Mouse (Mus musculus) neural tube, embryonic 11.5 days (tissue): ENCODE results near the gene Nrip1. TPM values are rescaled to one million over a fixed set of nuclear protein-coding genes. Genes with fewer than 3 reads are reported as not detected.

Source experiments
- ATAC-seq: fragments of 200-750 bp; cut with Nextera tagmentation; 2 replicates; pipeline ENCODE4 v1.8.0; 2017; ENCODE audit warnings: moderate number of reproducible peaks, mild to moderate bottlenecking, moderate TSS enrichment, moderate library complexity; ENCODE audit not compliant: insufficient read depth, low FRiP score, low TSS enrichment
- DNase-seq: peaks from one replicate; pipeline ENCODE4 v3.0.0-alpha.2; 2015; ENCODE audit warnings: low spot score
- H3K27ac ChIP-seq: fragments of 300-500 bp; sonication (generic); 2 replicates; pipeline ENCODE4 v1.5.1; 2014; ENCODE audit warnings: low read depth, mild to moderate bottlenecking, low read length
- H3K27me3 ChIP-seq: fragments of 300-500 bp; sonication (generic); 2 replicates; pipeline ENCODE4 v1.6.1; 2014; ENCODE audit warnings: mild to moderate bottlenecking, low read length, mixed read lengths; ENCODE audit not compliant: control insufficient read depth, insufficient read depth
- H3K36me3 ChIP-seq: fragments of 300-500 bp; sonication (generic); 2 replicates; pipeline ENCODE4 v1.6.1; 2014; ENCODE audit warnings: mild to moderate bottlenecking, low read length, moderate library complexity, mixed read lengths; ENCODE audit not compliant: control insufficient read depth, insufficient read depth
- H3K4me1 ChIP-seq: fragments of 300-500 bp; sonication (generic); 2 replicates; pipeline ENCODE4 v1.6.1; 2014; ENCODE audit warnings: low read length, mixed read lengths; ENCODE audit not compliant: control insufficient read depth, insufficient read depth
- H3K4me2 ChIP-seq: fragments of 300-500 bp; sonication (generic); 2 replicates; pipeline ENCODE4 v1.6.1; 2014; ENCODE audit warnings: low read depth, mild to moderate bottlenecking, moderate library complexity
- H3K4me3 ChIP-seq: fragments of 300-500 bp; sonication (generic); 2 replicates; pipeline ENCODE4 v1.5.1; 2014; ENCODE audit warnings: low read depth, low read length
- H3K9ac ChIP-seq: fragments of 300-500 bp; sonication (generic); 2 replicates; pipeline ENCODE4 v1.6.1; 2014; ENCODE audit warnings: mild to moderate bottlenecking, low read length
- H3K9me3 ChIP-seq: fragments of 300-500 bp; sonication (generic); 2 replicates; pipeline ENCODE4 v1.6.1; 2016; ENCODE audit warnings: low read length; ENCODE audit not compliant: control insufficient read depth
- WGBS: fragments of 180-500 bp; shearing (Covaris S2); extraction: QIAGEN DNeasy Blood & Tissue Kit; methylation state at CpG from one replicate; pipeline ENCODE4 v1.1.7; 2014; 5-methylcytosine and 5-hydroxymethylcytosine counted together
- polyA plus RNA-seq: library from polyadenylated mRNA; unstranded; fragments of >200 nt; fragmentation: Nextera tagmentation; extraction: Ambion mirVana; gene quantifications from 2 replicates; pipeline ENCODE4 v1.2.1, GENCODE M21; 2014

The Nrip1 gene
- polyA plus RNA-seq, 1 experiment from 2014 or later: 40.2 TPM

DNA sequence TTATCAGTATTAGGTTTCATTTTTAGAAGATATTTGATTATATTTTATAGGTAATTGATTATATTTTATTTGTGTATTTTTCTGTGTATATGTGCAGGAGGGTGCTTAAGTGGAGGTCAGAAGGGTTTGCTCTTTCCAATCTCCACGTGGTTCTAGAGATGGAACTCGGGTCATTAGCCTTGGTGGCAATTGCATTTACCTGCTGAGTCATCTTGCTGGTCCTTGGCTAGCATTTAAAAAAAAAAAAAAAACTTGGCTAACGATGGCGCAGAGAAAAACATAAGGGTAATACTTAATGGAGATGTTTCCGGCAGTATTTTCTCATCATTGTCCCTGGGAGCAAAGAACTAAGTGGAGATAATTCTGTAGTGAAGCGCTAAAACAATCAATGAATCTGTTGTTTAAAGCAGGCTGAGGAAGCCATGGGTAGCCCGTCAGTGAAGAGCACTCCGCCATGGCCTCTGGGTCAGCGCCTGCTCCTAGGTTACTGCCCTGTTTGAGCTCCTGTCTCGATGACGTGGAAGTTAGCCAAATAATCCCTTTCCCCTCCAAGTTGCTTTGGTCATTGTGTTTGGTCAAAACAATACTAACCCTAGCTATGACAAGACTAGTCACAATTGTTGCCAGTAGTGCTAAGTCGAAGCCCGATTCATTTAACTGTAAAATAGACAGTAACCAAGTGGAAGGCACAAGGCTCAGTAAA is 25.8 kb downstream of the Nrip1 start:
- no peak for ATAC-seq

GRCm38 (mm10) chr16:76346371-76346770 is 27.3 kb downstream of the Nrip1 start:
- no peaks in the 10 kb centered on the region for H3K4me1 ChIP-seq
- no peak for DNase-seq
- H3K9ac ChIP-seq: no peak overlapping the region
- H3K9me3 ChIP-seq: no peaks in the 10 kb centered on the region
- H3K36me3 ChIP-seq: no peaks in the 10 kb centered on the region
- H3K27ac ChIP-seq: no peak overlapping the region
- no peak overlapping the region for H3K4me3 ChIP-seq
- ATAC-seq: no peak
- H3K4me2 ChIP-seq: no peak overlapping the region
- 97% methylated on average over 7 of the region's 7 CpGs for WGBS
- H3K27me3 ChIP-seq: no peaks in the 10 kb centered on the region

More for the DNA sequence above, 25.8 kb downstream of the Nrip1 start:
- Histone ChIP-seq H3K27ac (no peak overlapping the region), H3K9ac (no peak overlapping the region), H3K36me3 (no peaks in the 10 kb centered on the region), H3K9me3 (no peaks in the 10 kb centered on the region), H3K27me3 (no peaks in the 10 kb centered on the region), H3K4me2 (no peak overlapping the region), H3K4me1 (no peaks in the 10 kb centered on the region), H3K4me3 (no peak overlapping the region)
- WGBS: 84% methylated on average over 13 of the region's 13 CpGs
- no peak for DNase-seq

DNA sequence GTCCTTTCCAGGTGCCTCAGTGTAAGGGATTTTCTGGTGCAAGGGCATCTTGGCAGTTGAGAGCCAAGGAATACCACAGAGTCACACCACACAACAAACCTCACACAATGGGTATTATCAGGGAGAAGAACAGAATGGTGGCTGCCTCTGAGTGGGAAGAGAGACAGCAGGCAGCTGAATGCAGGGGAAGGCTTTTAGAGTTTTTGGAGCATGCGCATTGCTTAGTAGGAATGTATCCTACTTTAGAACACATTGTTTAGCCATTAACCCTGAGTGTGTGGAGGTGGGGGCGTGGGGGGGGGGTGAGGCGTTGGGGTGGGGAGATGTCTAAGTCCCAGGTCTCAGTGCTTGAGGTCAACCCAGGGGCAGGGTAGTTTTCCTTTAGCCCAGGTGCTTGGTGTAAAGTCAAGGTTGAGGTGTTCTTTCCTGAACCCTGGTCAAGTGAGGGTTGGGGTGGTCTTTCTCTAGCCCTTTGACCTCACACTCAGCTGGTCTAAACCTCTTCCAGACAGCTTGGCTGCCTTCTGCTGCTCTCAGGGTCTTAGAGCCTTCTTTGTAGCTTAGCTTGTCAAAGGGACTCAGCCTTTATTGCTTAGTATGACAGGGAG is 28.8 kb downstream of the Nrip1 start:
- no peaks in the 10 kb centered on the region for H3K4me1 ChIP-seq
- WGBS: 93% methylated on average over 1 of the region's 3 CpGs
- no peaks in the 10 kb centered on the region for H3K36me3 ChIP-seq
- H3K4me2 ChIP-seq: no peak overlapping the region
- no peak for DNase-seq
- no peaks in the 10 kb centered on the region for H3K27me3 ChIP-seq
- no peak overlapping the region for H3K27ac ChIP-seq
- H3K9ac ChIP-seq: no peak overlapping the region
- H3K4me3 ChIP-seq: no peak overlapping the region
- no peaks in the 10 kb centered on the region for H3K9me3 ChIP-seq
- ATAC-seq: no peak

- ATAC-seq (no peak), DNase-seq (no peak)
- H3K9ac ChIP-seq: no peak overlapping the region
- no peaks in the 10 kb centered on the region for H3K27me3 ChIP-seq
- H3K36me3 ChIP-seq: no peaks in the 10 kb centered on the region
- no peak overlapping the region for H3K4me3 ChIP-seq
- WGBS: 90% methylated on average over 2 of the region's 2 CpGs
- no peak overlapping the region for H3K27ac ChIP-seq
- H3K4me2 ChIP-seq: no peak overlapping the region
- H3K9me3 ChIP-seq: no peaks in the 10 kb centered on the region
- no peaks in the 10 kb centered on the region for H3K4me1 ChIP-seq
Observed at GRCm38 (mm10) chr16:76344030-76344429, 29.6 kb downstream of the Nrip1 start.

DNA sequence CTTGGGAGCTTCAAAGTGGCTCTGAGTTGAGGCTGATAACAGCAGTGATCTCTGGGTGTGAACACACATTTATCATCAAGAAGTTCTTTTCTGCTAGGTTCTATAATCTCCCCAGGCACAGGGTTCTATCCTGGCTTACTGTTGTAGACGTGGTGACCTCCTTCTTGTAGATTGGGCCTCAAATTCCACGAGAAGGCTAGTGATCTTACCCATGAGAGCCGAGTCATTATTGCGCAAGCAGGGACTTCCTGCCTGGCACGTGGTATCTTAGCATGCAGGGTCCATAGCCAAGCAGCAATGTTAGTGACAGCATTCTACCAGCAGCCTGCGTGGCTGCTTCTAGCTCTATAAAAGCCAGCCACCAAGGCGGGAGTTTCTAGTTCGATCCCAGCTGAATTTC is 32.0 kb downstream of the Nrip1 start:
- WGBS: 86% methylated on average over 8 of the region's 8 CpGs
- Histone ChIP-seq H3K4me3 (no peak overlapping the region), H3K4me2 (no peak overlapping the region), H3K9me3 (no peaks in the 10 kb centered on the region), H3K9ac (no peak overlapping the region), H3K4me1 (no peaks in the 10 kb centered on the region), H3K27me3 (no peaks in the 10 kb centered on the region), H3K36me3 (no peaks in the 10 kb centered on the region), H3K27ac (no peak overlapping the region)
- no peak for DNase-seq
- no peak for ATAC-seq

DNA sequence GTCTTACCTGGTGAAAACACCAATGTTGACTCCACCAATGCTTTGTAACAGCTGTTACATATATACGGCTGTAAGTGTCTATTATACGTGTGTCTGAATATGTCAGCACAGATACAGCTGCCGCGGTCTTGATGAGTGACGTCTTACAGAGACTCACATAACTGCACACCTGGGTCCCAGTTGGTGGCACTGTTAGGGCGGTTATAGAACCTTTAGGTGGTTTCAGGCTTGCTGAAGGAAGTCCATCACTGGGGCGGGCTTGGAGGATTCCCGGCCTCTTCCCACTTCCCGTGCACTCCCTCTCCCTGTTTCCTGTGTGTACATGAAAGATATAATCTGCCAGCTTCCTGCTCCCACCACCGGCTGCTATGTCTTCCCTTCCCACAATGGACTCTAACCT is 34.4 kb downstream of the Nrip1 start:
- H3K9ac ChIP-seq: no peak overlapping the region
- no peak overlapping the region for H3K4me3 ChIP-seq
- no peak overlapping the region for H3K27ac ChIP-seq
- H3K4me1 ChIP-seq: no peaks in the 10 kb centered on the region
- 88% methylated on average over 10 of the region's 10 CpGs for WGBS
- H3K9me3 ChIP-seq: 0 out of 2 replicates have a peak, but pooled peaks cover 2% of the 10 kb centered on the region
- no peak overlapping the region for H3K4me2 ChIP-seq
- H3K36me3 ChIP-seq: no peaks in the 10 kb centered on the region
- DNase-seq: no peak
- ATAC-seq: no peak
- no peaks in the 10 kb centered on the region for H3K27me3 ChIP-seq

DNA sequence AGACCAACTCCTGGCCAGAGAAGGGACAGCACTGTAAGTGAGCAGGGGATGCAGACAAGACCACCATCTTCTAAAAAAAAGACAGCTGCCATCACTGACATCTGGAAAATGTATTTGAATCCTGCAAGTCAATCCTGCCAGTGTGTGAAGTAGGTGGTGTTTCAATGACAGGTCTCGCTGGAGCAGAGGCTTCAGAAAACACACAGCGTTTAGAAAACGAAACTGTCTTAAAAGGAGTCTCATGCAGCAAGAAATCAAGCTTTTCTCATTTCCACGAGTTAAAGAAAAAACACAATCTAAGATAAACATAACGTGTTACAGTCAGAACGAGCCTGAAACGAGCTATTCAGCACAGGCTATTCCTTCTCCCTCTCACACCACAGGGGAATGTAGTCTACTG is 36.3 kb downstream of the Nrip1 start:
- Histone ChIP-seq H3K4me1 (no peaks in the 10 kb centered on the region), H3K9ac (no peak overlapping the region), H3K27me3 (no peaks in the 10 kb centered on the region), H3K27ac (no peak overlapping the region), H3K36me3 (no peaks in the 10 kb centered on the region), H3K4me3 (no peak overlapping the region), H3K4me2 (no peak overlapping the region), H3K9me3 (0 out of 2 replicates have a peak, but pooled peaks cover 2% of the 10 kb centered on the region)
- ATAC-seq (no peak), DNase-seq (no peak)
- WGBS: 78% methylated on average over 7 of the region's 7 CpGs

- Histone ChIP-seq H3K9me3 (0 out of 2 replicates have a peak, but pooled peaks cover 2% of the 10 kb centered on the region), H3K27ac (no peak overlapping the region), H3K4me2 (no peak overlapping the region), H3K4me1 (no peaks in the 10 kb centered on the region), H3K4me3 (no peak overlapping the region), H3K36me3 (no peaks in the 10 kb centered on the region), H3K9ac (no peak overlapping the region), H3K27me3 (no peaks in the 10 kb centered on the region)
- ATAC-seq (no peak), DNase-seq (no peak)
- WGBS: 88% methylated on average over 11 of the region's 11 CpGs
Observed at GRCm38 (mm10) chr16:76336932-76337331, 36.7 kb downstream of the Nrip1 start.

DNA sequence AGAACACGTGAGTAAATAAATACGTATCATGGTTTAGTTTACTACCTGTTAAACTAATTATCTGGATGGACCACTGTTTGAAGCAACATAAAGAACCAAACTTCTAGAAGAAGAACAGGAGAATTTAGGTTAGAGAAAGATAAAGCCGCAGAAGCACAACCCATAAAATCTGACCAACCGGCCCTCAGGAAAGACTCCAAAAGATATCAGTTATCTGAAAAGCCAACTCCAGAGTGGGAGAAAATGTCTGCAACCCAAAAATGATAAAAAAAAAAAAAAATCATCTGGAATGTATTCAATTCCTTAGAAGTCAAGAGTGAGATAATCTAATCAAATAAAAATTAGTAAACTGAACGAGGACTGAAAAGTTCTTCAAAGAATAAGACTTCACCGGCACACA is 37.7 kb downstream of the Nrip1 start:
- no peak for ATAC-seq
- no peaks in the 10 kb centered on the region for H3K4me1 ChIP-seq
- H3K4me2 ChIP-seq: no peak overlapping the region
- no peak overlapping the region for H3K4me3 ChIP-seq
- H3K9me3 ChIP-seq: 0 out of 2 replicates have a peak, but pooled peaks cover 2% of the 10 kb centered on the region
- DNase-seq: no peak
- H3K9ac ChIP-seq: no peak overlapping the region
- H3K27ac ChIP-seq: no peak overlapping the region
- H3K36me3 ChIP-seq: no peaks in the 10 kb centered on the region
- WGBS: 95% methylated on average over 6 of the region's 6 CpGs
- H3K27me3 ChIP-seq: no peaks in the 10 kb centered on the region
